Mouse (Mus musculus) layer of hippocampus, adult 8-10 months (tissue): Measurements from ENCODE around the gene Rps6ka6. TPM values are rescaled to one million over a fixed set of nuclear protein-coding genes. Genes with fewer than 3 reads are reported as not detected.

Experiments
- DNase-seq, 2 experiments: peaks; one replicate each; pipeline ENCODE4 v3.0.0; 2022; ENCODE audit warnings: low spot score in 2 of 2
- total RNA-seq, 4 experiments: library from RNA; stranded (reverse); gene quantifications; 2 replicates each; pipeline ENCODE4 v1.2.4; 2022

Gene Rps6ka6
- total RNA-seq: 1 to 10 TPM; 3.3 to 4.4 (median 3.8) TPM

DNA sequence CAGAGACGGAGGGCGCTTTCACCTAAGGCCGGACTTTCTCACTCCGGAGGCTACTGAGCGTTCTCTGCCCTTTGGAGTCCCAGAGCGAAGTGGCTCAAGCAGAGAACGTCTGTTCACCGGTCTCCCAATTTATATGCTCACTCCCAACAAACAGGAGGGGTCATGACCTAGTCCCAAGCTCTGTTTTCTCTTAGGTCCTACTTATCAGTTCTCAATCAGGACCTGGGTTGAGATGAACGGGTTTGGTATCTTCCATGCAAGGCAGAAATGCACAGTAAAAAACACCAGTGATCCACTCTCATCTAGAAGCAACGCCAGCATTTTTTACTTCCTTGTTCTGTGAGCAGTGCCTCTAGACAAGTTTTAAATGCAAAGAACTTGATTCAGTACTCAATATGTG is at the start of gene Rps6ka6:
Rps6ka6 (minus strand) TSS at position 101 of the 400 bp plus-strand sequence.
- DNase-seq: no peak

DNA sequence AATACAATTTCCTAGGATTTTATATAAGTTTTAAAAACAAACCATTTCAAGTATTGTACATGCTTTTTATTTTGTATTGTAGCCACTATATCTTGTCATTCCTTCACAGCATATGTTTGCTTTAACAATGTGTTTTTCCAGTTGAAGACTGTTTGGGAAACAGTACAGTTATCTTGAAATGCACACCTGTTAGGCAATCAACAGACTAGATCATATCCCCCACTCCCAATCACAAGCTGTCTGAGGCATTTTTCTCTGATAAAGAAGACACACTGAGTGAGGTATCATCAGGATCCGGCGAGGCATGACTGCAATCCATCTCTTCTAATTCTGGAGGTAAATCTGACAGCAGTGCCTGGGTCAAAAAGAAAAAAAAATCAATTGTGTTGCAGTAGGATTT is 39.3 kb upstream of the Rps6ka6 start:
- no peak for DNase-seq

DNA sequence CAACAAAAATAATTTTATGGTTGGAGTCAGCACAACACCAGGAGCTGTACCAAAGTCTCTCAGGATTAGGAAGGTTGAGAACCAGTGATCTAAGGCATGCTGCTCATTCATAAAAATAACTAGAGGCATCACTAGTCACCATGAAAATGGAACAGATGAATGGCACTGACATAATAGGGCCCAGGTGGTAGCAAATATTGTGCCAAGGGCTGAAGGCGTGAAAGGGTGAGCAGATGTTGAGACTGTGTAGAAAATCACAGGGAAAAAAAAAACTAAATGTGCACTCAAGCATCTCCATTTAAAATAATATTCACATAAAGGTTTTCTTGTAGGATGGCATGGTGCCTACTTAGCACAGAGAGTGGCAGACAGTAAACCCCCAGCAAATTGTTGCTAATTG is 19.6 kb downstream of the Rps6ka6 start:
- no peak for DNase-seq

DNA sequence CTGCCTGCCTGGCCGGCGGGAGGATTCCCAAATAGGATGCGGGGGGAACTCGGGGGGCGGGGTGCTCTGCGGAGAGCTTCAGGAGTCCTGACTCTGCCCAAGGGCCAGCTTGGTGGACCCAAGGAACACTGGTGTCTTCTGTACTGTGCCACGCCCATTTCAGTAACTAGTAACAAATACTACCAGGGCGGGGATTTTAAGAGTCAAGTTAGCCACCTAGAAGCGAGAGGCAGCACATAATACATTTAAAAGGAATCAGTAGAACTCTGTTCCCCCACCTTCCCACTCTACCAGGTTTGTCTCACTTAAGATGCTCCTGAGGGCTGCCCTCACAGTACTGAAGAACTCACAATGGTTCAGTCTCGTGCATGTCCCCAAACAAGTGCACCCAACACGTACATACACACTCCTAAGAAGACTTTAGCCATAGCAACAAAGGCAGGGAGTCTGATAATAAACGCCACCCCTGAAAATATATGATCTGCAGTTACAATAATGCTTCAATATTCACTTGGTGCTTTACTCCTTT is 74.1 kb downstream of the Rps6ka6 start:
- no peak for DNase-seq

DNA sequence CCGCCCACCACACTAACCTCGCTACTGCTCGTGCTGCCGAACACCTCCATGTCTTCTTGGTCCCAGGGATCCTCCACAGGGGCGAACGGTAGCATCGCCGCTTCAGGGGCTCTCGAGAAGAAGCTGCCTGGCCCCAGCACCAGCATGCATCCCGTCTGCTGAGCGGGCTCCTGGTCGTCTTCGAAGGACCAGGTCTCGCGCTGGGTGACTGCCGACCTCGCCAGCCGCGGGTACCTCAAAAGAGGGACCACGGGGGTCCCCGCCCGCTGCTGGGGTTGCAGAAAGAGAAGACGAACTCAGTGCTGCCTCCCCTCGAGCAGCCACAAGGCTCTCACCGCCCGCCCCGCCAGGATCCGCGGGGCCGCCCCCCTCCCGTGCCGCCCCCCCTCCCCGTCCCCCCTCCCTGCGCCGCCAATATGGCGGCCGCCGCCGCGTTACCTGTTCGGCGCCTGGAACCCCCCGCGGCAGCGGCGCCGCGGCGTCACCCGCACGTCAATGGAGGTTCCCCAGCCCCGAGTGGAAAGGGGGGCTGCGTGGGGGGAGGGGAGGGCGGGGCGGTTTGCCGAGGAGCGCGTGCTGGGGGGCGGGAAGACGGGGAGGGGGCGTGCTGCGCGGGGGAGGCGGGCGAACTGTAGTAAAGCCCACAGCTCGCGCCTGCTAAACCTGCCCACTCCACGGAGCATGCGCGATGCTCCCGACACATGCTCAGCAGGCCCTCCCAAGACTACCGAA is 74.8 kb downstream of the Rps6ka6 start:
- DNase-seq: peak; percentile 21 to 32

DNA sequence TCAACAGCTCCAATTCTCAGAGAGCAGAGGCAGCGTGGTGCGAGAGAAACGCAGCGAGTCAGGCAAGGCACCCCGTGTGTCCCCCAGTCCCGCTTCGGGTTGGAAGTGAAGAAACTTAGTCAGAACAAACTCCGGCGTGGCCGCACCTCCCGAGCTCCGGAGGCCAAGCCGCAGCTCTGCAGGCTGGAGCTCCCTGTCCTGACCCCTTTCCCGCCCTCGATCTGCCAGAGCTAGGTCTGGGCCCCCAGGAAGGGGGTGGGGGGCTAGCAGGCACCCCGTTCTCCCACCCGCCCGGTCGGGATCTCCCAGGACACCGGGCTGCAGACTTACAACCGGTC is 75.3 kb downstream of the Rps6ka6 start:
- peak in 1 of 2 experiments; percentile 2 for DNase-seq

DNA sequence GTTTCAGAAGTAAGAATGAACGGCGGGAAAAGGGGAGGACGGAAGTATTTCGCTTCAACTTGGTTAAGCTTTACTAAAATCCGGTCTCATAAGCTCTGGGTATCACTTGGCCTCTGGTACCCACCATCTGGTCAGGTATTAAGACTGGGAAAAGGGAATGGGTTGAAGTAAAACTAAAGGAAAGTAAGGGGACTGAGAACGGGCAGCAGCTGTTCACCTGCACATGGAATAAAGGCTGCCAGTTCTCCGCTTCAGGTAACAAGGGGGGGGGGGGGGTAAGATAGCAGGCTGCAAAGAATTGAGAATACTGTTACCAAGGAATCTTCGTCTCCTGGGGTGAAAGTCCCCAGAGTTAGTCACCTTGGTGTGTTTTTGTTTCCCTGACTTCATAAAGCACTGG is 75.7 kb downstream of the Rps6ka6 start:
- DNase-seq: no peak

DNA sequence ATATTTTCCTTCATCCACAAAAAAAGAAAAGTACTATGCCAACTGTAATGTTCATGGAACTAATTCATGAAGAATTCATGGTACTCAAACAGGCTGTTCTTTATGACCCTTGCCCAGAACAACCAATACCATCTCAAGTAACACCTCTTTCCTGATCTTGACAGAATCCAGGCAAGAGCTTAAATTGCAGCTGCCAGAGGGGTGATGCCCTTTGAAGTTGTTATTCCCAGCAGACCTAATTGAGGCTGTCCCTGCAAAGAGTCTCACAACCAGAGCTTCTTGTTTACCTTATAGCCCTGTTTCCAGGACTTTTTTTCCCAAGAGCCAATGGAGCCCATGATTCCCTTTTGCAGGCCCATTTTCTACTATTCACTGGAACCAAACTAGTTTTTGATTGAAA is 77.6 kb downstream of the Rps6ka6 start:
- DNase-seq: no peak

DNA sequence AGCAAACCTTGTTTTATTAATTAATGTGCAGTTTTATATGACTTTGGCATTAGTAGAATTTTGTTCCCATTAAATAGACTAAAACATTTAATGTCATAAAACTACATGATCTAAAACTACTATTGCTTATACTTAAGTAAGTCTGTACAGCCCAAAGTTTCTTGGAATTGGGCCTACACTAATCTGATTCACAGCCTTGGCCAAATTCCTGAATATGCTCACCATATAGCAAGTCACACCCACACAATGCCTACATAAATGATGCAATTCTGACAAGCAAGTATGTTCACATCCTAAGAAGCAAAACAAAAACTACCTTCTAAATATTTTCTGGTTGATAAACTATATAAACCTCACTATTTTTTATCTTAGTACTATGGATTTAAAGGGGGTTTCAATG is 101.2 kb downstream of the Rps6ka6 start:
- DNase-seq: no peak

DNA sequence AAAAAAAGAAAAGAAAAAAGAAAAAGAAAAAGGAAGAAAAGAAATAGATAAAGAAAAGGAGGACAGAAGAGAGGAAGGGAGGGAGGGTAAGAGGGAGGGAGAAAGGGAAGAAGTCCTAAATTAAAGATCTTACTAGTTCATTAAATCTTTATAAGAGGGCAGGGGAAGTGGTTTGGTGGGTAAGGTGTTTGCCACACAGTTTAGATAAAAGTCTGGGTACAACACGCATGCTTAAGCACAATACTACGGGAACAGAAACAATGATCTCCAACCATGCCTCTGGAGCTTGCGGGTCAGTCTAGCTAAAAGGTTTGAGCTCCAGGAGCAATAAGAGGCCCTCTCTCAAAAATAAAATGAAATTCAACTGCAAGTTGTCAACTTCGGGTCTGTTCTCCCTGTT is 123.0 kb downstream of the Rps6ka6 start:
- no peak for DNase-seq

DNA sequence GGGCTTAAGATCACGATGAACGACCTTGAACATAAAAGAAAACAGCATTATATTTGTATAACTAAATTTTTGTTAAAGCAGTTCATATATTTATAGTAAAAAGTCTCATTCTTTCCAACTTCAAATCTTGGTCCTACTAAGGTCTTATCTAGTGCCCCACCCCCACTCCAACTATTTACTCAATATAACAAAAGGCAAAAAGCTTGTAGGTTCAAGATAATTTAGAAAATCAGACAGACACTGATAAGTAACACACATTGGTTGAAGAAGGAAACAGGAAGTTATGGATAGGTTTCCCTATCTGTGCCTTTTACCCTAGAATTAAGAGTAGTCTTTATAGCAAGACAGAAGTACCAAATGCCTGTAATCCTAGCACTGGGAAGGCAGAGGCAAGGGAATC is 132.9 kb downstream of the Rps6ka6 start:
- DNase-seq: no peak

DNA sequence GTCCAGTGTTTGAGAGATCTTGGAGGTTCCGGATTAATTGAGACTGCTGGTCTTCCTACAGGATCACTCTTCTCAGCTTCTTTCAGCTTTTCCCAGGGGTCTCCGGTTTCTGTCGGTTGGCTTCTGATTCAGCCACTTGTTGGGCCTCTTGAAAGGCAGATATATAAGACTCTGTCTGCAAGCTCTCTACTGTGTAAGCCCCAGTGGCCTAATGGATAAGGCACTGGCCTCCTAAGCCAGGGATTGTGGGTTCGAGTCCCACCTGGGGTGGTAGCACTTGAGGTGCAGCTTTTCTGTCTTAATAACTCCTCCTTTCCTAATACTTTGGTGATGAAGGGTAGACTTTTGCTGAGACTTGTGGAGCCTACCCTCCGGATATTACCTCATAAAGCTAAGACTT is 160.7 kb downstream of the Rps6ka6 start:
- no peak for DNase-seq

DNA sequence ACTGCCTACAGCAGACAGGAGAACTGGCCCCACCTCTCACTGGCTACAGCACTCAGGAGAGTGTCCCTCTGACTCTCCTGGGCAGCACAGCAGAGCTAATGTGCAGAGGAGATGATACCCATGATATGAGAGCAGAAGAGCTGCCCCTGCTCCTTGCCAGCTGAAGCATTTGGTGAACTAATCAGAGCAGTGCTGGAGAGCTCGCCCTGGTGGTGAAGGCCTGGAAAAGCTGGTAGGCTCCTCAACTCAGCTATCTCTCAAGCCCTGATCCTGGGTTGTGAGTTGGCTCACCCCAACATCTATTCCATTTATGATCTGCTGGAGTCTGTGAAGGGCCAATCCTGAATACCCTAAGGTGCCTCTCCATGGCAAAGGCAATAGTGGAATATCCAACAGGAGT is 163.6 kb downstream of the Rps6ka6 start:
- no peak for DNase-seq

Other genes starting within 250 kb of the Rps6ka6 start
- gene Hdx, start 159.1 kb upstream of the Rps6ka6 start, total RNA-seq: 1 to 10 TPM; 3.5 to 4.8 (median 3.9) TPM